Mouse (Mus musculus): ENCODE results near the gene Mios. TPM values are rescaled to one million over a fixed set of nuclear protein-coding genes. Genes with fewer than 3 reads are reported as not detected.

Mios gene
- total and polyA plus RNA-seq, 3 experiments, result 11.4 to 15.1 TPM; not detected in 1

- H3K4me1 ChIP-seq (ENCODE audit: control insufficient read depth in 1 of 2, insufficient read depth in 2 of 2, low read length in 2 of 2), result no peaks in the 10 kb centered on the region
- DNase-seq (ENCODE audit: low read depth, low spot score), result no peak
- H3K9ac ChIP-seq (ENCODE audit: control insufficient read depth, low read depth, low read length, poor library complexity, severe bottlenecking), result no peak overlapping the region
- H3K27me3 ChIP-seq (ENCODE audit: control insufficient read depth in 1 of 2, insufficient read depth in 2 of 2, low read length in 2 of 2), result peaks cover 0 to 2% of the 10 kb centered on the region in 2 experiments; a peak in 2 of 4 replicates
- no peak overlapping the region for H3K27ac ChIP-seq (ENCODE audit: control insufficient read depth, low read depth, low read length)
- no peaks in the 10 kb centered on the region for H3K9me3 ChIP-seq (replicated peaks; ENCODE audit: insufficient read depth, low read length)
- H3K4me3 ChIP-seq (ENCODE audit: control insufficient read depth in 1 of 2, insufficient read depth in 1 of 2, low read depth in 2 of 2, low read length in 2 of 2), result no peak overlapping the region
- H3K79me2 ChIP-seq (ENCODE audit: control insufficient read depth, insufficient read depth, low read length, poor library complexity), result no peaks in the 10 kb centered on the region
- TF ChIP-seq ELF1 (IDR thresholded peaks at IDR 0.05; ENCODE audit: low read depth, low read length) (no peak), TBP (IDR thresholded peaks at IDR 0.05; ENCODE audit: low read depth, low read length) (no peak), CTCF (IDR thresholded peaks at IDR 0.05 in 2 of 3, conservative IDR thresholded peaks at IDR 0.05 in 1 of 3; ENCODE audit: control insufficient read depth in 1 of 3, insufficient read depth in 1 of 3, low read depth in 2 of 3, low read length in 3 of 3, poor library complexity in 1 of 3, severe bottlenecking in 1 of 3) (no peak), MAX (IDR thresholded peaks at IDR 0.05; ENCODE audit: low read length) (no peak), POLR2A (IDR thresholded peaks at IDR 0.05; ENCODE audit: control insufficient read depth in 1 of 2, insufficient read depth in 1 of 2, low read depth in 1 of 2, low read length in 2 of 2, poor library complexity in 1 of 2) (no peak), RAD21 (IDR thresholded peaks at IDR 0.05; ENCODE audit: low read depth, low read length) (no peak), TCF12 (IDR thresholded peaks at IDR 0.05; ENCODE audit: low read depth, low read length) (no peak), POLR2AphosphoS5 (IDR thresholded peaks at IDR 0.05; ENCODE audit: borderline replicate concordance, low read depth, low read length) (no peak), ZKSCAN1 (IDR thresholded peaks at IDR 0.05; ENCODE audit: low read depth, low read length) (no peak), BHLHE40 (IDR thresholded peaks at IDR 0.05; ENCODE audit: borderline replicate concordance, low read depth, low read length) (no peak), ZC3H11A (IDR thresholded peaks at IDR 0.05; ENCODE audit: low read depth, low read length) (no peak), SIN3A (IDR thresholded peaks at IDR 0.05; ENCODE audit: low read length) (no peak), MAZ (IDR thresholded peaks at IDR 0.05; ENCODE audit: low read depth, low read length) (no peak), GATA1 (IDR thresholded peaks at IDR 0.05; ENCODE audit: low read depth, low read length) (no peak), RCOR1 (IDR thresholded peaks at IDR 0.05; ENCODE audit: low read depth, low read length) (no peak), HCFC1 (IDR thresholded peaks at IDR 0.05; ENCODE audit: low read depth, low read length) (no peak), ZNF384 (IDR thresholded peaks at IDR 0.05; ENCODE audit: low read depth, low read length) (no peak), NELFE (IDR thresholded peaks at IDR 0.05; ENCODE audit: low read depth, low read length) (no peak)
- no peaks in the 10 kb centered on the region for H3K36me3 ChIP-seq (ENCODE audit: control insufficient read depth in 1 of 2, insufficient read depth in 2 of 2, low read length in 2 of 2)
These were observed 49.0 kb upstream of the Mios start for GRCm38 (mm10) chr6:8160001-8160400.

GRCm38 (mm10) chr6:8164741-8165140 lies 44.3 kb upstream of the Mios start:
- Histone ChIP-seq H3K4me1 (ENCODE audit: control insufficient read depth in 1 of 2, insufficient read depth in 2 of 2, low read length in 2 of 2) (no peaks in the 10 kb centered on the region), H3K36me3 (ENCODE audit: control insufficient read depth in 1 of 2, insufficient read depth in 2 of 2, low read length in 2 of 2) (no peaks in the 10 kb centered on the region), H3K27ac (ENCODE audit: control insufficient read depth, low read depth, low read length) (no peak overlapping the region), H3K9ac (ENCODE audit: control insufficient read depth, low read depth, low read length, poor library complexity, severe bottlenecking) (no peak overlapping the region), H3K27me3 (ENCODE audit: control insufficient read depth in 1 of 2, insufficient read depth in 2 of 2, low read length in 2 of 2) (peaks cover 0 to 4% of the 10 kb centered on the region in 2 experiments; a peak in 3 of 4 replicates), H3K9me3 (replicated peaks; ENCODE audit: insufficient read depth, low read length) (no peaks in the 10 kb centered on the region), H3K79me2 (ENCODE audit: control insufficient read depth, insufficient read depth, low read length, poor library complexity) (no peaks in the 10 kb centered on the region), H3K4me3 (ENCODE audit: control insufficient read depth in 1 of 2, insufficient read depth in 1 of 2, low read depth in 2 of 2, low read length in 2 of 2) (no peak overlapping the region)
- TF ChIP-seq USF1 (IDR thresholded peaks at IDR 0.05; ENCODE audit: low read depth, low read length) (no peak), CTCF (IDR thresholded peaks at IDR 0.05 in 2 of 3, conservative IDR thresholded peaks at IDR 0.05 in 1 of 3; ENCODE audit: control insufficient read depth in 1 of 3, insufficient read depth in 1 of 3, low read depth in 2 of 3, low read length in 3 of 3, poor library complexity in 1 of 3, severe bottlenecking in 1 of 3) (no peak), ZMIZ1 (IDR thresholded peaks at IDR 0.05; ENCODE audit: low read depth, low read length) (no peak), ELF1 (IDR thresholded peaks at IDR 0.05; ENCODE audit: low read depth, low read length) (no peak), HCFC1 (IDR thresholded peaks at IDR 0.05; ENCODE audit: low read depth, low read length) (no peak), RAD21 (IDR thresholded peaks at IDR 0.05; ENCODE audit: low read depth, low read length) (no peak), TBP (IDR thresholded peaks at IDR 0.05; ENCODE audit: low read depth, low read length) (no peak), MYB (IDR thresholded peaks at IDR 0.05; ENCODE audit: low read depth, low read length) (no peak), TAL1 (IDR thresholded peaks at IDR 0.05; ENCODE audit: low read length) (no peak), TCF12 (IDR thresholded peaks at IDR 0.05; ENCODE audit: low read depth, low read length) (no peak), ZKSCAN1 (IDR thresholded peaks at IDR 0.05; ENCODE audit: low read depth, low read length) (no peak), E2F4 (IDR thresholded peaks at IDR 0.05; ENCODE audit: borderline replicate concordance, low read depth, low read length) (no peak), GABPA (IDR thresholded peaks at IDR 0.05; ENCODE audit: low read depth, low read length) (no peak), JUND (IDR thresholded peaks at IDR 0.05; ENCODE audit: low read depth, low read length) (no peak), GATA1 (IDR thresholded peaks at IDR 0.05; ENCODE audit: low read depth, low read length) (no peak), MEF2A (IDR thresholded peaks at IDR 0.05; ENCODE audit: extremely low read depth, insufficient replicate concordance, low read depth, low read length, poor library complexity, severe bottlenecking) (no peak), CHD2 (IDR thresholded peaks at IDR 0.05; ENCODE audit: low read length) (no peak), MAFK (IDR thresholded peaks at IDR 0.05; ENCODE audit: borderline replicate concordance, low read depth, low read length) (no peak)
- DNase-seq (ENCODE audit: low read depth, low spot score), result no peak
